Mouse (Mus musculus): ENCODE results near the gene Golt1b. TPM values are rescaled to one million over a fixed set of nuclear protein-coding genes. Genes with fewer than 3 reads are reported as not detected.
"Not testable (repeated sequence)": the region's sequence is repeated elsewhere in the genome, so short reads cannot be mapped to it uniquely, and the experiment has no call there.

The Golt1b gene
- 10 to 100 TPM; 22.6 to 25.0 TPM for total RNA-seq (2021)
- long read RNA-seq, experiment 1, transcript Golt1b-201 (5 exons, 2,818 nt): major isoform, 19 of 24 reads
- long read RNA-seq, experiment 1, partial matches to known transcripts: 1 of 24 reads
- long read RNA-seq, experiment 1, other reads (novel, unspliced or antisense): 2 of 24 reads
- long read RNA-seq, experiment 2, transcript Golt1b-201 (5 exons, 2,818 nt): major isoform, 12 of 18 reads
- long read RNA-seq, experiment 2, partial matches to known transcripts: 0 of 18 reads
- long read RNA-seq, experiment 2, other reads (novel, unspliced or antisense): 3 of 18 reads

DNA sequence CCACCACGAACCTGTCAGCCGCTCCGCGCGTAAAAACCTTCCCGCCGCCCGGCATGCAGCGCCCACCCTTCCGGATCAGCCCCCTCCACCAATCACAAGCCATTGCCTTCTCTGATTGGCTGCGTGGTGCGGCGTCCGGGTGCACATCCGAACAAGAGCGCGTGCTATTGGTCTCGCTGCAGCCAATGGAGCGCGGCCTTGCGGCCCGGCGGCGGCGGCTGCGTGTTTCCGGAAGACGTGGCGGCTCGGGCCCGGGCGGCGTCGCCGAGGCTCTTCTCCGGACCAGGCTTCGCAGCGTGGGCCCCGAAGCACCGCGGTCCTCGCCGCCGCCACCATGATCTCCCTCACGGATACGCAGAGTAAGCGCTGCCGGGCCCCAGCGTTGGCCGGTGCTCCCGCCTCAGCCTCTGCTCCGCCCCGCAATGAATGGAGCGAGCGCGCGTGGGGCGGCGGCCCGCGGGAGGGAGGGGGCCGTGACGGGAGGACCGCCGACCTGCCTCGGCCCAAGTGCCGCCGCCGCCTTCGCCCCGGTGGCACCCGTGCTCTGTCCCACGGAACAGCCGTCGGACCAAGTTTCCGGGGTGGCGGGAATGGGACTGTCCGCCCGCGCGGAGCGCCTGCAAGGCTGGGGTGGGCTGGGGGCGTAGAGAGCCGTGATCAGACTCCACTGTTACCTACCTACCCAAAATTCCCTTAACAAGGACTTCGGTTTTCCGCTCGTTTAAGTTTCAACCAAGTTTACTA lies at the start of gene Golt1b, which contains the start of gene Recql:
Gene Golt1b (plus strand): TSS at position 211 of the 744 bp plus-strand sequence.
Gene Recql (minus strand): TSS at position 77 of the 744 bp plus-strand sequence.
- DNase-seq: peak; percentile 98

DNA sequence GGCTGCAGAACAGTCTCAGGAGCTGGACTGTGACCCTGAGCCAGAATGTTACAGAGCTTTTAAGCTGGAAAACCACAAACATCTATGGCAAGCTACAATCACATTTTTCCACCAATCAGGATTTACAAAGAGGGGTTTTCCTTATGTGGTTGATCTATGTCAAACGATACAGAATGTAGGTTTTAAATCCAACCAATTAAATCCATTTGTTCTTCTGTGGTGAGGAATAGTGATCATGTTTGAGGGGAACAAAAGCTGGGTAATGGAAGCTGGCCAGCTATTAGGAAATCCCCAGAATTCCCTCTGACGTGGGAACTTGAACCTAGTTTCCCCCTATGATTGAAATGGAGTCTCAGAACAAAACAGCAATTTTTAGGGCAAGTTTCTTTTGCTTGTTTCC lies 48.1 kb upstream of the Golt1b start:
- DNase-seq: no peak

DNA sequence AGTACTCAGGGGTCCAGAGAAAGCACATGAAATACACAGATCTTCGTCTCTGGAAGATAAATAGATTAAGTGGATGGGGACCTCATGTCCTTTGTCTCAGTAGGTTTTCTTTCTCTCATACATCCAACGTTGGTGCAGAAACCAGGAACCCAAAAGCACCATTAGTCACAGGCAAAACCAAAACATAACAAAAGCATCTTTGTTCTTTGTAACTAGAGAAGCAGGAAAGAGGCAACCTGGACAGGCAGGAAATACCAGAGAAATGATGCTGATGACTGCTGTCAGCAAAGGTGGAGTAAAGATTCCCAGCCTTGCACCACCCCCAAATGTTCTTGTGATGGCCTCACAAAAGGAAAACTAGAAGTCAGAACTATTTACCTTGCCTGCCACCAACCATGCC lies 47.4 kb upstream of the Golt1b start:
- no peak for DNase-seq

DNA sequence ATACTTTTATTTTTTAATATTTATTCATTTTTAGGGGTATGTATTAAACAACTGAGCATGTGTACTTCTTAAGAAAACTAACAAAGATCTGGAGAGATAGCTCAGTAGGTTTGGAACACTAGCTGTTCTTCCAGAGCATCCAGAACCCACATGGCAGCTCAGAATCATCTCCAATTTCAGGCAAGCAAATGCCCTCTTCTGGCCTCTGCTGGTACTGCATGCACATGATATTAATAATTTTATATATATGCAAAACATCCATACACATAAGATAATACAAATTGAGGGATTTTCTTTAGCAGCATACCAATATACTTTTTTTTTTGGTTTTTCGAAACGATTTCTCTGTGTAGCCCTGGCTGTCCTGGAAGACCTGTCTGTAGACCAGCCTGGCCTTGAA lies 43.5 kb upstream of the Golt1b start:
- DNase-seq: peak; percentile 32

DNA sequence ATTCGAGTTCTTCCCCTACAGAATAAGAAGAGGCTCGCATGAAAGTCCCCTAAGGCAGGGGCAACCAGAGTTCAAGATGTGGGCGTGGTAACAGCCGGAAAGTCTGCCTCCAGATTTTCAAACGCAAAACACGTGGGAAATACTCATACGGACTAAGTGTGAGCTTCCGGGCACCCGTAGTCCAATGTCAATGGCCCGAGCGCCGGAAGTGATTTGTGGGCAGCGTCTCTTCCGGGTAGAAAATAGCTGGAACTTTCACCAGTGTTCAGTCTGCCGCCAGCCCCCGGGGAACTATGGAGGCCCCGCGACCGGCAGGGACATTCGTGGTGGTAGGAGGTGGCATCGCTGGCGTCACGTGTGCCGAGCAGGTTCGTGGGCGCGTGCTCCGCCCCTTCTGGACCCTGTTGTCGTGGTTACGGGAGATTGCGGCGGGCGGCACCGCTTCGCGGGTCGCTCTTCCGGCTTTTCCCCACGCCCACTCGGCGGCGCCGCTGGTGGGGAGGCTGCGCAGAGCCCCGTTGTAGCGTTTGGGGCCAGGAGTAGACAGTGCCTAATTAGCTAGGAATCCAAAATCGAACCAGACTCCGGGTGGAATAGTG lies 41.5 kb upstream of the Golt1b start, which contains the start of gene Pyroxd1:
Gene Pyroxd1 (plus strand): TSS at position 215 of the 599 bp plus-strand sequence.
- peak; percentile 72 for DNase-seq

DNA sequence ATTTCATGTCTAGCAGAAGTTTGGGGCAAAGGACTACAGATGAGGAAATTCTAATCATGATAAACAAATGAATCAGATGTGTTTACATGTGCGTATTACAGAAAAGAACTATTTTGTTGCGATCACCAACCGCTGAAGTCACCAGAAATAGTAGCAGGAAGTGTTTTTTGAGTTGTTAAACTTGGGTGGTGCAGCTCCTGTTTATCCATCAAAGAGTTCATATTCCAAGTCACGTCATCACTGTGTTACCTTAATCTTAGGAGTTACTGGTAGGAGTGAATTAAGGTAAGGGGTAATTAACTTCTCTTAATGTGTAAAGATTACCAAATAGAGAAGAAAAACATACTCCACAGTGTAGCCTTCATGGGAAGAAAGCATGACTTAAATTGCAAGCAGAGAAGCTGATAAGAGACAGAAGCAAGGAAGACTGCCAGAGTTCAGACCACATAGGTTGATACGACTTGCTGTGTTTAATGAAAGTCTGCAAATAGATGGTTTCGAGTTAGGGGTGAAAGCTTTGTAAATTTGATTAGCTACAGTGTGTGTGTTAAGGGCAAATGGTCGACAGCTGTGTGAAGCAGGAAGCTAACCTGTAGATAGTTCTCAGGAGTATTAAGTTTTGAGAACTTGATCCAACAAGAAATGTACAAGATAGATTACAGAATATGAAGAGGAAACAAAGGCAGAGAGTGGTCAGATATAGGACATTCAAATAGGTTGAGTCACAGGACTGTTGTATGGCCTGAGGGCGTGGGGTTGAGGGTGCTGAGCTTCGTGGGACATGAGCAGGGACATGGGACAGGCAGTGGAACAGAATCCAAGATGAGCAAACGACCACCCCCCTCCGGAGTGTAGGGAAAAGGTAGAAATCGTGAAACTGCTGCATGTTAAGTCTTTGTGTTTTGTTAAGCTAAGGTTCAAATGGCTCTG lies 40.6 kb upstream of the Golt1b start:
- no peak for DNase-seq

DNA sequence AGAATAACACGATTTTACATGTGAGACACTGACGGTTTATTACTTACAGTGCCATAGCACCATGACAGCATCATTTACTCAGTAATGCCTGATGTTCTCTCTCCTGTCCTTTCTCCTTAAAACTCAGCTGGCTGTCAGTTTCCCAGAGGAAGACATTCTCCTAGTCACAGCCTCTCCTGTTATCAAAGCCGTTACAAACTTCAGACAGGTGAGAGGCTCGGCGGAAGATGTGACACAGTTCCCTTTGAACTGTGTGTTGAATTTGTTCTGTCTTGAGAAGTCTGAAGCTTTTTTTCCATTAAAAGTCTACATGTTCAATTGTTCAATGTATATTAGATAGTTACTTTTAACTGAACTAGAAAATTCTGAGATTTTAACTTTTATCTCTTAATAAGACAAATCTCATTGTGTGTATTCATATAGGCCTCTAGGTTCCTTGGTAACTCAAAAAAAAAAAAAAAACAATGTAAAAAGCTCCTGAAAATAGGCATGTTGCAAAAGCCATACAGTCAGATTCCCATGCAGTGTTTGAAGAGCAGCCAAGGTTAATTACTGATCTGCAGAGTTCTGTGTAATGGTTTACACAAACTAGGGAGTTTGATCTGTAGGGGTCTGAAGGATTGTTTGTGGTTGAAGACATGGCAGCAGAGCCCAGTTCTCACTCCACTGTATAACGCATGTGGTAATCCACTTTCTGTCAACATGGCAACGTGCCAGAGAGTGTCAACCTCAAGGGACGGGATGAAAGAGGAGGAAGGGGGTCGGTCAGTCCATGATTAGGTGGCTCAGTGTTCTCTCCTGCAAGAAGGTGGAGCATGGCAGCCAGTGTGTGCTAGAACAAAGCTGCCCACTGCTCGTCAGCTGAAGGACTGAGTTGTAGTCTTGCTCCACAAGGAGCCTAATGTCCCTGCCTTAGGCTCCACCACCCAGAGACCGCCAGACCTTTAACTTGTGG lies 39.3 kb upstream of the Golt1b start:
- DNase-seq: no peak

DNA sequence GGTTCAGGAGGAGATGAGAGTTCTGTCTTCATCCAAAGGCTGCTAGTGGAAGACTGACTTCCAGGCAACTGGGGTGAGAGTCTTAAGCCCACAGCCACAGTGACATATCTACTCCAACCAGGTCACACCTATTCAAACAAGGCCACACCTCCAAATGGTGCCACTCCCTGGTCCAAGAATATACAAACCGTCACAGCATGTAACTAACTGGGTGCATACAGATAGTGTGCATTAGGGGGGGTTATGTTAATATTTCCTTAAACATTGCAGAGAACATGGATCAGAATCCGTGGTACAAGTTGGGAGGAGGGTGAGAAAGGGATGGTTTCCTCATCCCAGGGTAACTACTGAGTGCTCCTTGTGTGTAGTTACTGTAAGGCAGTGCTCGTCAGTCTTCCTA lies 34.9 kb upstream of the Golt1b start:
- not testable (repeated sequence) for DNase-seq

DNA sequence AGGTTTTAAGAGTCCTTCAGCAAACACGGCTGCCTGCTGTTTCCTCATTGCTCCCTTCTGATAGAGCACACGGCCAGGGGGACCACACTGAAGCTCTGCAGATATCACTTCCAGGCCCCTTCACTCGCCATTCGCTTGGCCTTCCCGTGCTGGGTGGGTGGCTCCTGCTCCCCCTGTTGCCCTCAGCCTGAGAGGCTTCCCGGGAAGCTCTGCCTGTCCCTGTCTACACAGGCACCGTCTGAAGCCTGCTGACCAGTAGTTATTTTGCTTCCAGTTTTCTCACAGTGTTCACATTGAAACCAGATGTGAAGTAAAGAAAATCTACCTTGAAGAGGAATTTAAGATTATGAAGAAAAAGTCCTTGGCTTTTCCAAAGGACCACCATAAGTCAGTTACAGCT lies 29.9 kb upstream of the Golt1b start:
- DNase-seq: no peak

DNA sequence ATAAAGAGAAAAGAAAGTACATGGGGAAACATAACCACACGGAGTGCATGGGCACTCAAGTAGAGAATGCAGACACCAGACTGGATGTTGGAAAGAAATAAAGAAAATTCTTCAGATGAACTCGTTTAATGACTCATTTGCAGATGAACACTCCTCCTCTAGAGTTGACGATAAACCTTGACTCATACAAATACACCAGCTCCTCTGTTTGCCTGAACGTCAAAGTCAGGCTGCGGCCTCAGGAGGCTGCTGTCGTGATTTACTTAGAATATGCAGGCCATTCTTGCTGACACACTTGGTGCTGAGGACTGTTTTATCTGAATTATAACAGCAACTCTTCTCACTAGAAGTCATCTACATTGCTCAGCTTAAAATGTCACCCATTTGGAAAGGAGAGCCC lies 25.0 kb upstream of the Golt1b start:
- no peak for DNase-seq

DNA sequence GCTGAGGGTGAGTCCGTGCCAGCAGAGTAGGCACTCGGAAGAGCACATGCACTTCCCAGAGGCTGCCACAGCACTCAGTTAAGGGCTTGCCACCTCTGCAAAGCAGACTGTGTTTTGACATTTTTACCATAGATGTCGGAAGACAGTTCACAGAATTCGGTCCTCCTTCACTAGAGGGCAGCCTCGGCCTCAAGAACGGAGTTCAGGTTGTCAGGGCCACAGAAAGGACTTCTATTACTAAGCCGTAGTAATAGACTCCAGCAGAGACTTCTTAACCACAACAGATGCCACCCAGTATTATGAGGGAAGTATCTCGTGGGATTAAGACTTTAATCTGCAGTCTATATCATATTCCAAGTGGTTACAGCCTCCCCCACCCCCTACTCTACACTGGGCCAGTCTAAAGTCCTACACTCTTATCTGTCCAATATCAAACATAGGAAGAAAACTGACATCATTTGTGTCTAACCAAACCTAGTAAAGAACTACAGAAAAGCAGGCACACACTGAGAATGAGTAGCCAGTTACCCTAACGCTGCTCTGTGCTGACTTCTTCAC lies 23.9 kb upstream of the Golt1b start:
- DNase-seq: no peak

DNA sequence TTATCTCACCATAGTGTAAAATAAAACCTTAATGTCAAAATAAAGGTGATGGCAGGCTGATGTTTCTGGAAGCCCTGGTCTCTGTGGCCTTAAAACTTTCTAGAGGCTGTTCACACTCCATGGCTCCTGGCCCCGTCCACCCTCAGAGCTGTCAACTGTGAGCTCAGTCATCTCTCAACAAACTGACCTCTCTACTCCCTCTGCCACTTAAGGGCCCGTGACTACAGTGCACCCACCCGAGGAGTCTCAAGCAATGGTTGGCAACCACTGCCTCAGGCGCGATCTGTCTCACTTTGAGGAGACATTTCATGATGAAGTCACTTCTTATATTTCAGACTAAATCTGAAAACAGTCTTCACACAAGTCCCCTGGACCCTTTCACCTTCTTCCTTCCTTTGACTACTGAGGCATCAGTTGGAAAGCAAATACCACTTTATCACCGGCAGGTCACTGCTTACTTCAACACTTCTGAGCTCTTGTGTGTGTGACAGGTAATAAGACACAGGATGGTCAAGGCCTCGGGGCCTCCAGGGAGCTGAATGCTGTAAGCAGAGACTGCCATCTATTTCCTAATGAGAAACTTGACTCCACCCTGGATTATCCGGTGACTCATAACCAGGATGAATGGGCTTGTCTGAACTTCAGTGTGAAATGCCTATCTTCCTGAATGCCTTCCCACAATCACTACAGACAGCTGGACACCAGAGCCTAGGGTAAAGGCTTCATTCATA lies 21.1 kb upstream of the Golt1b start:
- DNase-seq: no peak

DNA sequence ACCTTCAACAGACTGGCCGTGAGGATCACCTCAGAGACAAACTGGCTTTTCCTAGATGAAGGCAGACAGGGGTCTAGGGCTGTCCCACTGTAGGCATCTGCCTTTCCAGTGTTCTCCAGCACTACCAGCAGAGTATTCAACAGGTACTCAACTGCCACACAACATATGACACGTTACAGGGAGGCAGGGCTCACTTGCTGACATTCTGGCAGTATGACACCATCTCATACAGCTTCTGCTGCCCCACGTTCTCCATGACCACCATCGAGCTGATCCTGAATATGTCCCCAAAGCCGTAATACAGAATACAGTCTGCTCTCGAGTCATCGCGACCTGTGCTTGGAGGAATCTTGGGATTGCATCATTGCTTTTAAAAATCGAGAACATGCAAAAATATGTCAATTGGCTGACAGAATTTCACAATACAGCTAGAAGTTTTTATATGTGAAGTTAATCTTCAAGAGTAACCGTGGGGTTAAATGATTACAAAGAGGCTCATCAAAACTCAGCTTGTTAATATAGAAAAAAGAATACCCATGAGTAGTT lies 20.5 kb upstream of the Golt1b start:
- no peak for DNase-seq

DNA sequence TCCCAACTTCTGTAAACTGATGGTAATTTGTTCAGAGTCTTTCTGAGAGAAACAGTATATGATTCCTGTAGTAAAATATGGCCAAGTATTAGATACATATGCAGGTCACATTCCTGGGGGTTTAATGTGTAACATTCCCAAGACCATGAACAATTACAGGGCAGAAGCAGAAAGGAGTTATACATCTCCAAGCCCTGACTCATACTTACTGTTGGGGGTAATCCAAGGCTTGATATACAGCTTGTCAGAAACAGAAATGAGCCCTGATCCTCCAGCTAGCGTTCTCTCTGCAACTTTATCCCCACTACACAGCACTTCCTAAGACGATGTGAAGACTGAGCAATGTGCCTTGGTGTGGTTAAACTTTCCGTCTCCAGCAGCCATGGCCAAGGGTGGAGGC lies 19.5 kb upstream of the Golt1b start:
- DNase-seq: no peak

DNA sequence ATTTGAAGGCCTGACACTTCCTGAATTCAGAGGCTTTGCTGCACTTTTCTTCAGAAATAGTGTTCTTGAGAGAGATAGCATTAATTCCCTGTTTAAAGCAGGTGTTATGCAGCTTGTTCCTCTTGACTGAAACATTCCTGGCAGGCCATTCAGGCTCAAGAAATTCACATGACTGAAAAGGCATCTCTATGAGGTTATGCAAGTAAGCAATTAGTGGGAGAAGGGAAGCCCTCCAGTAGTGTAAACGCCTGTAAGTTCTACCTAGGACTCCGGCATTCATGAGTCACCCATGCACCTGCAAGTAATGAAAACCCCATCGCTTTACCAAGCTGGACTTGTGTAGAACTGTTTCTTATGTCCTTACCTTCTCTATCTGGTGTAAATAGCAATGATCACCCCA lies 17.5 kb upstream of the Golt1b start:
- DNase-seq: no peak

DNA sequence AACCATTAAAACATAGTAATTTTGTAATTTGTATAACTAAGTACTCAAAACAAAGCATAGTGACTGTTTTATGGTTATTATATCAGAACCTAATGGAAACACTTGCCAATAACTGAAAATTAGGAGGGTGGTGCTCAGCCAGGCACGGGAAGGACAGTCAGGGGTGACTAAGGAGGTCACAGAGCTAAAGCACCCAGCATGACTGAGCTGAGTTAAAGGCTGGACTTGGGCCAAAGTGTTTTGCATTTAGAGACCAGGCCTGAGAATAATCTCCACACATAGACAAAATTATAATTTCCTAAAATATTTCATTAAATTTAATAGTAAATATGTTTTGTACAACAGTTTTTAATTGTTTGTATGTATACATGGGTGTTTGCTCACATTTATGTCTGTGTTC lies 9.9 kb upstream of the Golt1b start:
- no peak for DNase-seq

DNA sequence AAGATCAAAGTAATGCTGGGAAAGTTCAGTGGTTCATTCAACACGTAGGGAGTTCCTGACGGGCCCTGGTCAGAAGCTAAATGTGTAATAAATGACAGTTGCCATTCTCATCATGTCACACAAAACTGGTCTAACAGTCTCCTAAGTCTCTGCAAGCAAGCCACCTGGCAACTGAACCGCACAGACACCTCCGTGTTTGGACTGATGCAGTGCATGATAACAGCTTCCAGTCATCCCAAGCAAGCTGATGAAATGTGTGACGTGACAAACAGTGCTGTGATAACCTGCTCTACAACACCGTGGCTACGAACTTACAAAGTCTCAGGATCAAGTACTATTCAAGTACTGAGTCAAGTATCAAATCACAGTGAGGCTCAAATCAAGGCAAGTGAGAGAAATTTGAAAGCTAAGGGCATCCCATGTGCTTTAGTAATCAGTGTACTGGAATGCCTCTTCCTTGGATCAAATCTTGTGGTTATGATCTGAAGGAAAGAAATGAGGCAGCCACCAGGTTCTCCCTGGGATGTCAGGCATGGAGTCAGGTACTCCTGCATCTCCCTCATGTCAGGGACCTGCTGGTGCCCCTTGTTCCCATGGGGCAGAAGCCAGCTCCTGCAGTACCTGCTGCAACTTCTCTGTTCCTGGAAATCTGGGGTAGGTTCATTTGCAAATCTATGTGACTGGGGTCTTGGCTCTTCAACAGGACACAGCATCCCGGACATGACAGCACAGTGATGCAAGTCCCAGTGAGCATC lies 8.3 kb upstream of the Golt1b start:
- DNase-seq: no peak

DNA sequence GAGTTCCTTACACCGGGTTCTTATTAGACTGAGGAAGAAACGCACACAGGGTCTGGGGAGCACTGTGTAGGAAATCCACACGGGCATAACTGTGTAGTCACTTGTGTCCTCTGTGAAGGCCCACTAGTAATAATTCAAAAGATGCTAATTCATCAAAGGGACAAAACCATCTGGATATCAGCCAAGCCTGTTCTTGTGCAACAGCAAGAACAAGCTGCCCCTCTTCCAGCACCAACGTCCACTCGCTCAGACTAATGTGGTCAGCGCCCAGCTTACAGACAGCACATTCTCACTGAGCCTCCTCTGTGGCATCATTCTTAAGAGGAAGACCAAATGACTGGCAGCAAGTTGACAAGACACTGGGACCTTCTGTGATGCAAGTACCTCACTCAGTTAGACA lies 7.1 kb upstream of the Golt1b start:
- no peak for DNase-seq

DNA sequence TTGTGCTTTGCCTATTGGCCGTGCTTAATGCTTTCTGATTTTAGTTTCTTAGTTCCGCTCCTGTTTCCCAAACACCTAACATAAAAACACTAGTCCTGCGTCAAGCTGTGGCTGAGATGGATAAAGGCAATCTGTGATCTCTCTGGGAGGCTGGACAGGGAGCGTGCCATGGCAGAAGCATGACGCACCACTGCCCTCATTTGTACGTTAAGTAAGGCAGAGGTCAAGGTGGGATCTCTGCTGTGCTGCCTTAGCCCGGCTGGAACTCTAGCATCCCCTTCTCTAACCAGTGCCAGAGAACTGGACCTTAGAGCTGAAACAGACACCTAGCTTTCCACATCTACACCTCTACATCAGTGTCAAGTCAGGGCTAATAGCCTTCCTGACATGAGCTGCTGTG lies 5.4 kb upstream of the Golt1b start:
- DNase-seq: no peak

Measured in gastrocnemius, postnatal 10 days (tissue).